Mouse (Mus musculus) MEL (cell line): ENCODE data around the gene Zfp827. TPM values are rescaled to one million over a fixed set of nuclear protein-coding genes. Genes with fewer than 3 reads are reported as not detected.

Experiments
- DNase-seq: peaks from one replicate; pipeline ENCODE4 v3.0.0; 2011; ENCODE audit warnings: low read depth, low spot score
- H3K27ac ChIP-seq: 2 replicates; pipeline ENCODE4 v1.5.1; 2012; ENCODE audit warnings: low read depth, mild to moderate bottlenecking, control low read depth, low read length, moderate library complexity; ENCODE audit not compliant: control insufficient read depth
- H3K27me3 ChIP-seq, 2 experiments: fragments of 150-350 bp in 1 of 2; sonication (generic) in 1 of 2; 2 replicates each; pipeline ENCODE4 v1.6.1; 2012; ENCODE audit warnings: low read length in 2 of 2, mild to moderate bottlenecking in 2 of 2, improper control_type of control experiment in 1 of 2, moderate library complexity in 1 of 2; ENCODE audit not compliant: insufficient read depth in 2 of 2, control insufficient read depth in 1 of 2
- H3K36me3 ChIP-seq, 2 experiments: 2 replicates each; pipeline ENCODE4 v1.6.1; 2012 to 2014; ENCODE audit warnings: low read length in 2 of 2, improper control_type of control experiment in 1 of 2, inconsistent platforms in 1 of 2, mild to moderate bottlenecking in 1 of 2; ENCODE audit not compliant: insufficient read depth in 2 of 2, control insufficient read depth in 1 of 2
- H3K4me1 ChIP-seq, 2 experiments: fragments of 150-350 bp in 1 of 2; sonication (generic) in 1 of 2; 2 replicates each; pipeline ENCODE4 v1.6.1; 2012; ENCODE audit warnings: low read length in 2 of 2, improper control_type of control experiment in 1 of 2, mild to moderate bottlenecking in 1 of 2; ENCODE audit not compliant: insufficient read depth in 2 of 2, control insufficient read depth in 1 of 2
- H3K4me3 ChIP-seq, 2 experiments: fragments of 150-350 bp in 1 of 2; sonication (generic) in 1 of 2; 2 replicates each; pipeline ENCODE4 v1.5.1; 2012; ENCODE audit warnings: low read depth in 2 of 2, low read length in 2 of 2, mild to moderate bottlenecking in 2 of 2, moderate library complexity in 2 of 2, control low read depth in 1 of 2, improper control_type of control experiment in 1 of 2; ENCODE audit not compliant: control insufficient read depth in 1 of 2, insufficient read depth in 1 of 2
- H3K79me2 ChIP-seq: 2 replicates; pipeline ENCODE4 v1.6.1; 2012; ENCODE audit warnings: mild to moderate bottlenecking, low read length, moderate library complexity; ENCODE audit not compliant: control insufficient read depth, poor library complexity, insufficient read depth
- H3K9ac ChIP-seq: 2 replicates; pipeline ENCODE4 v1.6.1; 2012; ENCODE audit warnings: low read depth, mild to moderate bottlenecking, control low read depth, low read length, moderate library complexity; ENCODE audit not compliant: control insufficient read depth, poor library complexity, severe bottlenecking
- H3K9me3 ChIP-seq: fragments of 150-350 bp; sonication (generic); replicated peaks from 2 replicates; pipeline ENCODE4 v1.6.1; 2012; ENCODE audit warnings: mild to moderate bottlenecking, low read length, improper control_type of control experiment, moderate library complexity; ENCODE audit not compliant: insufficient read depth
- CHD1 ChIP-seq: IDR thresholded peaks from 2 replicates; pipeline ENCODE4 v1.6.1; 2012; ENCODE audit warnings: low read depth, mild to moderate bottlenecking, inconsistent platforms, low read length, improper control_type of control experiment
- CTCF ChIP-seq, 3 experiments: IDR thresholded peaks in 2 of 3; conservative IDR thresholded peaks in 1 of 3; 2 replicates each; pipeline ENCODE4 v1.5.1; 2011 to 2012; ENCODE audit warnings: low read length in 3 of 3, low read depth in 2 of 3, mild to moderate bottlenecking in 2 of 3, improper control_type of control experiment in 1 of 3, inconsistent platforms in 1 of 3, mixed read lengths in 1 of 3, moderate library complexity in 1 of 3; ENCODE audit not compliant: control insufficient read depth in 1 of 3, insufficient read depth in 1 of 3, poor library complexity in 1 of 3, severe bottlenecking in 1 of 3
- EP300 ChIP-seq, 2 experiments: IDR thresholded peaks; 2 replicates each; pipeline ENCODE4 v1.6.1; 2011; ENCODE audit warnings: improper control_type of control experiment in 2 of 2, low read length in 2 of 2, low read depth in 1 of 2, mild to moderate bottlenecking in 1 of 2
- ETS1 ChIP-seq: IDR thresholded peaks from 2 replicates; pipeline ENCODE4 v1.6.1; 2012; ENCODE audit warnings: low read depth, mild to moderate bottlenecking, inconsistent platforms, low read length, improper control_type of control experiment, moderate library complexity
- GABPA ChIP-seq: IDR thresholded peaks from 2 replicates; pipeline ENCODE4 v1.6.1; 2012; ENCODE audit warnings: low read depth, mild to moderate bottlenecking, inconsistent platforms, low read length, improper control_type of control experiment, moderate library complexity
- GATA1 ChIP-seq: IDR thresholded peaks from 2 replicates; pipeline ENCODE4 v1.6.1; 2011; ENCODE audit warnings: low read depth, low read length, improper control_type of control experiment
- MAFK ChIP-seq: IDR thresholded peaks from 2 replicates; pipeline ENCODE4 v1.6.1; 2011; ENCODE audit warnings: low read depth, mild to moderate bottlenecking, low read length, improper control_type of control experiment, borderline replicate concordance
- MAX ChIP-seq: IDR thresholded peaks from 2 replicates; pipeline ENCODE4 v1.6.1; 2011; ENCODE audit warnings: low read length, improper control_type of control experiment
- MAZ ChIP-seq: IDR thresholded peaks from 2 replicates; pipeline ENCODE4 v1.6.1; 2012; ENCODE audit warnings: low read depth, mild to moderate bottlenecking, inconsistent platforms, low read length, improper control_type of control experiment
- MEF2A ChIP-seq: IDR thresholded peaks from 2 replicates; pipeline ENCODE4 v1.6.1; 2014; ENCODE audit warnings: low read depth, mild to moderate bottlenecking, inconsistent platforms, low read length, improper control_type of control experiment; ENCODE audit not compliant: poor library complexity, insufficient replicate concordance, severe bottlenecking; ENCODE audit errors: extremely low read depth
- MXI1 ChIP-seq: IDR thresholded peaks from 2 replicates; pipeline ENCODE4 v1.6.1; 2011; ENCODE audit warnings: mild to moderate bottlenecking, low read depth, low read length, improper control_type of control experiment
- MYC ChIP-seq: IDR thresholded peaks from 2 replicates; pipeline ENCODE4 v1.6.1; 2011; ENCODE audit warnings: low read depth, mild to moderate bottlenecking, low read length, improper control_type of control experiment, moderate library complexity
- NRF1 ChIP-seq: IDR thresholded peaks from 2 replicates; pipeline ENCODE4 v1.6.1; 2014; ENCODE audit warnings: low read depth, mild to moderate bottlenecking, inconsistent platforms, low read length, improper control_type of control experiment, moderate library complexity; ENCODE audit not compliant: poor library complexity, insufficient read depth, severe bottlenecking
- POLR2A ChIP-seq, 2 experiments: IDR thresholded peaks; 2 replicates each; pipeline ENCODE4 v1.6.1; 2011 to 2012; ENCODE audit warnings: low read length in 2 of 2, mild to moderate bottlenecking in 2 of 2, control low read depth in 1 of 2, improper control_type of control experiment in 1 of 2, low read depth in 1 of 2, moderate library complexity in 1 of 2; ENCODE audit not compliant: control insufficient read depth in 1 of 2, insufficient read depth in 1 of 2, poor library complexity in 1 of 2
- POLR2AphosphoS2 ChIP-seq: IDR thresholded peaks from 2 replicates; pipeline ENCODE4 v1.6.1; 2011; ENCODE audit warnings: low read length, improper control_type of control experiment
- POLR2AphosphoS5 ChIP-seq: IDR thresholded peaks from 2 replicates; pipeline ENCODE4 v1.6.1; 2012; ENCODE audit warnings: low read depth, borderline replicate concordance, mild to moderate bottlenecking, inconsistent platforms, low read length, moderate library complexity, mixed read lengths
- RCOR1 ChIP-seq: IDR thresholded peaks from 2 replicates; pipeline ENCODE4 v1.6.1; 2012; ENCODE audit warnings: low read depth, mild to moderate bottlenecking, inconsistent platforms, low read length, improper control_type of control experiment
- SIN3A ChIP-seq: IDR thresholded peaks from 2 replicates; pipeline ENCODE4 v1.6.1; 2012; ENCODE audit warnings: low read length, improper control_type of control experiment, inconsistent platforms
- SMC3 ChIP-seq: IDR thresholded peaks from 2 replicates; pipeline ENCODE4 v1.6.1; 2011; ENCODE audit warnings: low read depth, low read length, improper control_type of control experiment
- TCF12 ChIP-seq: IDR thresholded peaks from 2 replicates; pipeline ENCODE4 v1.6.1; 2014; ENCODE audit warnings: low read depth, mild to moderate bottlenecking, inconsistent platforms, low read length, improper control_type of control experiment, moderate library complexity
- ZMIZ1 ChIP-seq: IDR thresholded peaks from 2 replicates; pipeline ENCODE4 v1.6.1; 2012; ENCODE audit warnings: low read depth, mild to moderate bottlenecking, inconsistent platforms, low read length, improper control_type of control experiment, moderate library complexity
- ZNF384 ChIP-seq: IDR thresholded peaks from 2 replicates; pipeline ENCODE4 v1.6.1; 2012; ENCODE audit warnings: low read depth, mild to moderate bottlenecking, inconsistent platforms, low read length, improper control_type of control experiment
- polyA plus RNA-seq, 2 experiments: library from polyadenylated mRNA; stranded (reverse) in 1 of 2; unstranded in 1 of 2; fragments of >175 nt in 1 of 2; fragments of >200 nt in 1 of 2; gene quantifications; 2 replicates each; pipeline versions ENCODE4 v1.2.1 to v1.2.4; 2012; ENCODE audit warnings: low replicate concordance in 2 of 2, low read depth in 1 of 2; ENCODE audit not compliant: insufficient read length in 2 of 2, insufficient read depth in 1 of 2, missing spikeins in 1 of 2
- total RNA-seq: library from RNA; depleted of rRNA; stranded (reverse); fragments of 300-350 nt; gene quantifications from 2 replicates; pipeline ENCODE4 v1.2.3, GENCODE M21; 2012

Gene Zfp827
- total and polyA plus RNA-seq, 3 experiments, result not detected

- H3K4me3 ChIP-seq, result no peak overlapping the region
- no peak for DNase-seq
- no peak overlapping the region for H3K27ac ChIP-seq
- no peaks in the 10 kb centered on the region for H3K27me3 ChIP-seq
- no peaks in the 10 kb centered on the region for H3K79me2 ChIP-seq
- H3K4me1 ChIP-seq, result no peaks in the 10 kb centered on the region
- TF ChIP-seq GATA1 (no peak), MXI1 (no peak), MAFK (no peak), GABPA (no peak), TCF12 (no peak)
- H3K9me3 ChIP-seq, result no peaks in the 10 kb centered on the region
- H3K36me3 ChIP-seq, result no peaks in the 10 kb centered on the region
- H3K9ac ChIP-seq, result no peak overlapping the region
Observed at GRCm38 (mm10) chr8:79179678-79180077, 151.4 kb downstream of the Zfp827 start.

GRCm38 (mm10) chr8:79185488-79185887 is 157.3 kb downstream of the Zfp827 start:
- Histone ChIP-seq H3K27ac (no peak overlapping the region), H3K4me1 (no peaks in the 10 kb centered on the region), H3K36me3 (no peaks in the 10 kb centered on the region), H3K9me3 (no peaks in the 10 kb centered on the region), H3K4me3 (no peak overlapping the region), H3K27me3 (no peaks in the 10 kb centered on the region), H3K9ac (no peak overlapping the region), H3K79me2 (no peaks in the 10 kb centered on the region)
- TF ChIP-seq RCOR1 (no peak), MAX (no peak), POLR2A (IDR thresholded peaks at IDR 0.05; ENCODE audit: control insufficient read depth in 1 of 2, insufficient read depth in 1 of 2, low read depth in 1 of 2, low read length in 2 of 2, poor library complexity in 1 of 2) (no peak)
- no peak for DNase-seq

- H3K9ac ChIP-seq, result no peak overlapping the region
- no peak overlapping the region for H3K27ac ChIP-seq
- no peaks in the 10 kb centered on the region for H3K36me3 ChIP-seq
- TF ChIP-seq CTCF (IDR thresholded peaks at IDR 0.05 in 2 of 3, conservative IDR thresholded peaks at IDR 0.05 in 1 of 3; ENCODE audit: control insufficient read depth in 1 of 3, insufficient read depth in 1 of 3, low read depth in 2 of 3, low read length in 3 of 3, poor library complexity in 1 of 3, severe bottlenecking in 1 of 3) (no peak), MYC (no peak), CHD1 (no peak), POLR2A (IDR thresholded peaks at IDR 0.05; ENCODE audit: control insufficient read depth in 1 of 2, insufficient read depth in 1 of 2, low read depth in 1 of 2, low read length in 2 of 2, poor library complexity in 1 of 2) (no peak), ETS1 (no peak), NRF1 (no peak), GABPA (no peak), ZMIZ1 (no peak), MAFK (no peak), MAZ (no peak), SMC3 (no peak), POLR2AphosphoS2 (no peak), SIN3A (no peak), GATA1 (no peak), MEF2A (no peak), ZNF384 (no peak), EP300 (IDR thresholded peaks at IDR 0.05; ENCODE audit: low read depth in 1 of 2, low read length in 2 of 2) (no peak), POLR2AphosphoS5 (no peak)
- H3K4me1 ChIP-seq, result no peaks in the 10 kb centered on the region
- H3K79me2 ChIP-seq, result no peaks in the 10 kb centered on the region
- no peak overlapping the region for H3K4me3 ChIP-seq
- no peaks in the 10 kb centered on the region for H3K9me3 ChIP-seq
- no peak for DNase-seq
- H3K27me3 ChIP-seq, result no peaks in the 10 kb centered on the region
Observed at GRCm38 (mm10) chr8:79190071-79190470, 161.8 kb downstream of the Zfp827 start.
